Mouse (Mus musculus): ENCODE measurements around the gene Arf3. TPM values are rescaled to one million over a fixed set of nuclear protein-coding genes. Genes with fewer than 3 reads are reported as not detected.

Arf3 gene
- polyA plus RNA-seq, 1 experiment from 2014 or later, result 22.8 TPM

DNA sequence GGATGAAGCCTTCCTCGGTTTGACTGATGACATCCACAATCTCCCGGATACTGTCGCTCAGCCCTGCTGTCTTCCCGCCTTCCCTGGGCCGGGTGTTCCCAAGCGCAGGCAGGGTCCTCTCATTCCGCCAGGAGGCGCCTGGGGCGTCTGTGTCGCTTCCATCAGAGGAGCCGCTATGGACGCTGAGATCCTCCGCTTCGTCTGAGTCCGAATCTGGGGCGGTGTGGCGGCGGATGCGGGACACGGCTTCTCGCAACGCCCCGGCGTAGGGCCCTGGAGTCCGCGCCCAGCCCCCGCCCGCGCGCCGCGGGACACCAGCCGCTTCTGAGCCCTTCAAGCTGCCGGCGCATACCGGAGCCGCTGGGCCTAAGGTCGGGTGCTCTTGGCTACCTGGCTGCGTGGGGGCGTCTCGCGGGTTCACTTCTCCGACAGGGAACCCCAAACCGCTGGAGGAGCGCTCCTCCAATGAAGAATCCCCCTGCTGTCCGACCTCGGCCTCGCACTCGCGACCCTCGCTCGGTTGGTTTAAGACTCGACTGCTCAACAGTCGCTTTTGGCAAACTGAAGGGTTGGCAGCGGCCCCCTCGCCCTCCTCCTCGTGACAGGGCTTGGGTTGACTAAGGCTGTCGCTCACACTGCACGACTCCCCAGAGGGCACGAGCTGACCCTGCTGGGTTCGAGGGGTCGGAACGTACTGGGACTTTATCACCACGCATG is 42.5 kb upstream of the Arf3 start:
- H3K9me3 ChIP-seq (replicated peaks; ENCODE audit: control insufficient read depth, low read length), result no peaks in the 10 kb centered on the region
- H3K27ac ChIP-seq (ENCODE audit: low read depth, low read length), result no peak overlapping the region
- H3K4me1 ChIP-seq (ENCODE audit: control insufficient read depth, insufficient read depth, low read length), result peaks cover 51% of the 10 kb centered on the region
- 1% methylated on average over 64 of the region's 64 CpGs for WGBS (ENCODE audit: insufficient replicate concordance)
- ATAC-seq (replicated peaks; ENCODE audit: insufficient number of reproducible peaks, low FRiP score, low TSS enrichment), result peak; percentile 24; the same call in 1 of the 2 replicates
- peak overlapping the region; percentile 41 for H3K4me3 ChIP-seq (ENCODE audit: low read depth, low read length)
- H3K36me3 ChIP-seq (ENCODE audit: control insufficient read depth, insufficient read depth, low read length), result no peaks in the 10 kb centered on the region
- H3K27me3 ChIP-seq (ENCODE audit: control insufficient read depth, insufficient read depth, low read length), result peaks cover 96% of the 10 kb centered on the region
- H3K4me2 ChIP-seq, result peak overlapping the region; percentile 74
- H3K9ac ChIP-seq (ENCODE audit: low read depth, low read length), result peak overlapping the region; percentile 50

DNA sequence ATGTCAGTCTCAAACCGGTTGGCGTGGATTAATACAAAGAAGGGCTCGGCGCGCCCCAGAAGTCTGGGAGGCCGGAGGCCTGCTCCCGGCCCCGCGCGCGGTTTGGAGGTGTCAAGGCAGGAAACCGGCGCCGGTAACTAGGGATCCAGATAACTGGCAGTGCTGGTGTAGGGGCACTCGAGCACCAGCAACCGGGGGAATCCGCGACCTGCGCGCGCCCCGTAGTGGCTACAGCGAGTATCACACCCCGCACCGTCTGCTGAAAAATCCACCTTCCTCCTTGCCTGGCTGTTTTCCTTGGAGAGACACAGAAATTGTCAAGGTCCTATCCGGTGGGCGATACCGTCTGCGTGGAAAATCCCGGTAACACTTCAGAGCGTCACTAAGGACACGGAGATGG is 41.0 kb upstream of the Arf3 start:
- WGBS (ENCODE audit: insufficient replicate concordance), result under 1% methylated on average over 32 of the region's 32 CpGs
- Histone ChIP-seq H3K4me3 (ENCODE audit: low read depth, low read length) (no peak overlapping the region), H3K9me3 (replicated peaks; ENCODE audit: control insufficient read depth, low read length) (no peaks in the 10 kb centered on the region), H3K27me3 (ENCODE audit: control insufficient read depth, insufficient read depth, low read length) (peaks cover 99% of the 10 kb centered on the region), H3K36me3 (ENCODE audit: control insufficient read depth, insufficient read depth, low read length) (no peaks in the 10 kb centered on the region), H3K9ac (ENCODE audit: low read depth, low read length) (no peak overlapping the region), H3K27ac (ENCODE audit: low read depth, low read length) (no peak overlapping the region), H3K4me1 (ENCODE audit: control insufficient read depth, insufficient read depth, low read length) (peaks cover 44% of the 10 kb centered on the region), H3K4me2 (peak overlapping the region; percentile 58)
- no peak for ATAC-seq (replicated peaks; ENCODE audit: insufficient number of reproducible peaks, low FRiP score, low TSS enrichment)

DNA sequence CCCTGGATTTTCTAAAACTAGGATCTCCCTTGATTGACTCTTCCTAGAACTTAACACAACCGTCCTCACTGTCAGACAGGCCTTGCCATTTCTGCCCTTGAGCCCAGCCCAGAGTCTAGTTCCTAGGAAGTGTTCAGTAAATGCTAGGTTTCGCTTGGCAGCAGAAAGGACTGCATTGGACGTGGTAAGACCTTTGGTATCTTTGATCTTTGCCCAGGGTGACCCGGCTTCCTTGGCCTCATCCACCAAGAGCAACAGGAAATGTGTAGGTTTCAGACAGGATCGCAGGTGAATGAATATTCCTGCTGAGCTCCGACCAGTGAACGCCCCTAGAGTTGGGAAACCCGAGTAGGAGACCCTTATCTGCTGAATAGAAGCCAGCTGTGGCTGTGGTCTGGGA is 39.9 kb upstream of the Arf3 start:
- WGBS (ENCODE audit: insufficient replicate concordance), result 1% methylated on average over 8 of the region's 8 CpGs
- peaks cover 35% of the 10 kb centered on the region for H3K4me1 ChIP-seq (ENCODE audit: control insufficient read depth, insufficient read depth, low read length)
- peaks cover 99% of the 10 kb centered on the region for H3K27me3 ChIP-seq (ENCODE audit: control insufficient read depth, insufficient read depth, low read length)
- no peak for ATAC-seq (replicated peaks; ENCODE audit: insufficient number of reproducible peaks, low FRiP score, low TSS enrichment)
- no peak overlapping the region for H3K27ac ChIP-seq (ENCODE audit: low read depth, low read length)
- H3K4me3 ChIP-seq (ENCODE audit: low read depth, low read length), result no peak overlapping the region
- H3K4me2 ChIP-seq, result no peak overlapping the region
- H3K9ac ChIP-seq (ENCODE audit: low read depth, low read length), result no peak overlapping the region
- H3K36me3 ChIP-seq (ENCODE audit: control insufficient read depth, insufficient read depth, low read length), result no peaks in the 10 kb centered on the region
- H3K9me3 ChIP-seq (replicated peaks; ENCODE audit: control insufficient read depth, low read length), result no peaks in the 10 kb centered on the region

DNA sequence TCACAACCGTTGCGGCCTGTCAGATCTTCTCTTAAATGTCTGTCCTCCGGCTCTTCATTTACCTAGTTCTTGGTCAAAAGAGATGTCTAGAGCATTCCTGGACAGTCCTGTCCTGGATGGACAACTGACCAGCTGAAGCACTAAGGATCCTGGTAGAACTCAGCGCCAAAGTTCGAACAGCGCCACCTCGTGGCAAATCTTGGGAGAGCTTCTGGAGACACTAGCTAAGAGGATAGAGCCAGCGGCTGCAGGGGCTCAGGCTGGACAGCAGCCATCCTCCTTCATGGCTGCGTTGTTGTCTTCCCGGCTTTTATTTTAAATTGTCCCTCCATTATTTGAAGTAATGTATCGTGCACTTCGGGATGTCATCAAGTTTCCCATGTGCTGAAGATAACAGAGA is 36.4 kb upstream of the Arf3 start:
- Histone ChIP-seq H3K9me3 (replicated peaks; ENCODE audit: control insufficient read depth, low read length) (no peaks in the 10 kb centered on the region), H3K4me3 (ENCODE audit: low read depth, low read length) (no peak overlapping the region), H3K36me3 (ENCODE audit: control insufficient read depth, insufficient read depth, low read length) (no peaks in the 10 kb centered on the region), H3K27me3 (ENCODE audit: control insufficient read depth, insufficient read depth, low read length) (peaks cover 99% of the 10 kb centered on the region), H3K4me1 (ENCODE audit: control insufficient read depth, insufficient read depth, low read length) (peaks cover 17% of the 10 kb centered on the region; the same call in 1 of the 2 replicates), H3K4me2 (no peak overlapping the region), H3K27ac (ENCODE audit: low read depth, low read length) (no peak overlapping the region), H3K9ac (ENCODE audit: low read depth, low read length) (no peak overlapping the region)
- ATAC-seq (replicated peaks; ENCODE audit: insufficient number of reproducible peaks, low FRiP score, low TSS enrichment), result no peak
- WGBS (ENCODE audit: insufficient replicate concordance), result 9% methylated on average over 12 of the region's 12 CpGs

DNA sequence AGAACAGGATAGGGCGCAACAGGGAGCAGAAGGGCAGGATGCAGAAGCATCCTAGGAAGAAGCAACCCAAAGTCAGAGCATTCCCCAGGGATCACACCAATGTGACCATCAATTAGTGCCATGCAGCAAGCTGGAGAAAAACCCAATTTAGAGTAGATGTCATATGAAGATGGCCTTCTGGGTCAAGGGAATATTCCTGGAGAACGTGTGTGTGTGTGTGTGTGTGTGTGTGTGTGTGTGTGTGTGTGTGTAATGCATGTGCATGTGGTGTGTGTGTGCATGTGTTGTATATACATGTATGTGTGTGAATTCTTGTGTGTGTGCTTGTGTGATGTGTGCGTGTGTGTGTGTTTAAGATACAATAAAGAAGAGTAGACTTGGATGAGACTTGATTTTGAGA is 35.9 kb upstream of the Arf3 start:
- 43% methylated on average over 3 of the region's 3 CpGs for WGBS (ENCODE audit: insufficient replicate concordance)

DNA sequence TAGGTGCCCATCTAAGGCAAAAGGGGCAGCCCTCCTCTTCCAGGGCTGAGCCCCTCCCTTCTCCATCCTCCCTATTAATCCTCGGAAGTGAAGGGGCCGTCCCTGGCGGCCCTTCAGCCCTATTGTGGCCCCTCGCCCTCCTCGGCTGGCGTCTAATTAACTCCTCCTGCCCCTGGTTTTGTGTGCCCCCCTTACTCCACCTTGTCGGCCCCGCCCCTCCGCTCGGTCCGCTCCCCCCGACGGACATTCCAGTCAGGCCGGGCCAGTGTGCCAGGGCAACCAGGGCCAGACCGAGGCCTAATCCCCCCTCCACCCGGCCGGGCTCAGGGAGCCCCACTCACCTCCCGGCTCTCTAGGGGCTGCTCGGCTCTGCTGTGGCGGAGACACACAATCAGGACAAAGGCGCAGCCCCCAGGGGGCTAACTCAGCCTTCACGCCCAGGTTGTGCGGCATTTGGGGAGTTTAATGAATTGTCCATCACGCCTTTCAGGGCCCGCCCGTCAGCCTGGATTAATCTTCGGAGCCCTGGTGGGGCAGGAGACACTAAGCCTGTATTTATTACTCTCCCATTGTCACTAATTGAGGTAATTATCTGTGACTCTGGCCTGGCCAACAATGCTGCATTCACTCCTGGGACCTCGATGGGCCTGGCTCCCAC is 35.0 kb upstream of the Arf3 start:
- H3K9ac ChIP-seq (ENCODE audit: low read depth, low read length), result no peak overlapping the region

More for the DNA sequence above, 35.9 kb upstream of the Arf3 start:
- H3K27me3 ChIP-seq (ENCODE audit: control insufficient read depth, insufficient read depth, low read length), result peaks cover 99% of the 10 kb centered on the region
- H3K4me2 ChIP-seq, result no peak overlapping the region
- H3K9ac ChIP-seq (ENCODE audit: low read depth, low read length), result no peak overlapping the region
- no peak overlapping the region for H3K27ac ChIP-seq (ENCODE audit: low read depth, low read length)
- no peaks in the 10 kb centered on the region for H3K36me3 ChIP-seq (ENCODE audit: control insufficient read depth, insufficient read depth, low read length)
- no peak overlapping the region for H3K4me3 ChIP-seq (ENCODE audit: low read depth, low read length)
- peaks cover 16% of the 10 kb centered on the region; the same call in 1 of the 2 replicates for H3K4me1 ChIP-seq (ENCODE audit: control insufficient read depth, insufficient read depth, low read length)
- no peaks in the 10 kb centered on the region for H3K9me3 ChIP-seq (replicated peaks; ENCODE audit: control insufficient read depth, low read length)
- ATAC-seq (replicated peaks; ENCODE audit: insufficient number of reproducible peaks, low FRiP score, low TSS enrichment), result no peak

DNA sequence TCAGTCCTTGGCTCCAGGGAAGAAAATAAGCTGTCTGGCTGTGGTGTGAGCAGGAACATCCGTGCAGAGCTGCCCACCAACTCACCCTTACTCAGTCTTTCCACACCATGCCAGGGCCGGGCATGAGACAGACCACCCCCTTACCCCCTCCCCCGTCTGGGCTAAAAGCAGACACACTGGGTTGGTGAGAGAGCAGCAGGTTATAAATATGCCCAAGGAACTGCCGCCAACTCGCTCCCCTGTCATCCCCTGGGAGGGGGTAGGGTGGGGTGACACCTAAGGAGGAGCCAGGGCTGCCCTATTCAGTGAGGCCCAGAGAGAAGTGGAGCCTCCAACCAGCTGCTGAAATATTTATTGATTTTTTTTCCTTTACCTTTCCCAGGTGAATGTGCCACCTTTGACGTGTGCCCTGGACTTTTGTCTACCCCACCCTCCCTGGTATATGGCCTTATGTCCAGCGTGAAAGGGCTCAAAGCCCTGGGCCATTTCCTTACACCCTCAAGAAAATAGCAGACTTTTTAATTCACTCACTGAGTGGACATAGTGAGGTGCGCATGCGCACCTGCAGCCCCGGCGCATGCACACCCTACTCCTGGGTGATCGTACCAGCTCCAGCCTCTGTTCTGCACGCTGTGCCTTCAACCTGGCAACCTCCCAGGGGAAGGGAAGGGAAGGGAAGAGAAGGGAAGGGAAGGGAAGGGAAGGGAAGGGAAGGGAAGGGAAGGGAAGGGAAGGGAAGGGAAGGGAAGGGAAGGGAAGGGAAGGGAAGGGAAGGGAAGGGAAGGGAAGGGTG is 34.0 kb upstream of the Arf3 start:
- 8% methylated on average over 13 of the region's 13 CpGs for WGBS (ENCODE audit: insufficient replicate concordance)
- no peak for ATAC-seq (replicated peaks; ENCODE audit: insufficient number of reproducible peaks, low FRiP score, low TSS enrichment)
- peaks cover 13% of the 10 kb centered on the region; the same call in 1 of the 2 replicates for H3K4me1 ChIP-seq (ENCODE audit: control insufficient read depth, insufficient read depth, low read length)
- no peak overlapping the region for H3K27ac ChIP-seq (ENCODE audit: low read depth, low read length)
- no peaks in the 10 kb centered on the region for H3K36me3 ChIP-seq (ENCODE audit: control insufficient read depth, insufficient read depth, low read length)
- peaks cover 100% of the 10 kb centered on the region for H3K27me3 ChIP-seq (ENCODE audit: control insufficient read depth, insufficient read depth, low read length)
- H3K4me3 ChIP-seq (ENCODE audit: low read depth, low read length), result no peak overlapping the region
- no peak overlapping the region for H3K9ac ChIP-seq (ENCODE audit: low read depth, low read length)
- H3K4me2 ChIP-seq, result no peak overlapping the region; the same call in 1 of the 2 replicates
- no peaks in the 10 kb centered on the region for H3K9me3 ChIP-seq (replicated peaks; ENCODE audit: control insufficient read depth, low read length)

More for the DNA sequence above, 35.0 kb upstream of the Arf3 start:
- 2% methylated on average over 28 of the region's 28 CpGs for WGBS (ENCODE audit: insufficient replicate concordance)
- ATAC-seq (replicated peaks; ENCODE audit: insufficient number of reproducible peaks, low FRiP score, low TSS enrichment), result peak; percentile 39; the same call in 1 of the 2 replicates
- Histone ChIP-seq H3K4me3 (ENCODE audit: low read depth, low read length) (no peak overlapping the region), H3K9me3 (replicated peaks; ENCODE audit: control insufficient read depth, low read length) (no peaks in the 10 kb centered on the region), H3K4me2 (no peak overlapping the region), H3K36me3 (ENCODE audit: control insufficient read depth, insufficient read depth, low read length) (no peaks in the 10 kb centered on the region), H3K27me3 (ENCODE audit: control insufficient read depth, insufficient read depth, low read length) (peaks cover 99% of the 10 kb centered on the region), H3K27ac (ENCODE audit: low read depth, low read length) (no peak overlapping the region), H3K4me1 (ENCODE audit: control insufficient read depth, insufficient read depth, low read length) (peaks cover 10% of the 10 kb centered on the region; the same call in 1 of the 2 replicates)

DNA sequence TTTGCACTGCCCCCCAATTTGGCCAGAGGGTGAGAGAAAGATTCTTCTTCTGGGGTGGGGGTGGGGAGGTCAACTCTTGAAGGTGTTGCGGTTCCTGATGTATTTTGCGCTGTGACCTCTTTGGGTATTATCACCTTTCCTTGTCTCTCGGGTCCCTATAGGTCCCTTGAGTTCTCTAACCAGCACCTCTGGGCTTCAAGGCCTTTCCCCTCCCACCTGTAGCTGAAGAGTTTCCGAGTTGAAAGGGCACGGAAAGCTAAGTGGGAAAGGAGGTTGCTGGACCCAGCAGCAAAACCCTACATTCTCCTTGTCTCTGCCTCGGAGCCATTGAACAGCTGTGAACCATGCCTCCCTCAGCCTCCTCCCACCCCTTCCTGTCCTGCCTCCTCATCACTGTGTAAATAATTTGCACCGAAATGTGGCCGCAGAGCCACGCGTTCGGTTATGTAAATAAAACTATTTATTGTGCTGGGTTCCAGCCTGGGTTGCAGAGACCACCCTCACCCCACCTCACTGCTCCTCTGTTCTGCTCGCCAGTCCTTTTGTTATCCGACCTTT is 30.2 kb upstream of the Arf3 start:
- no peak overlapping the region for H3K4me3 ChIP-seq (ENCODE audit: low read depth, low read length)
- H3K27me3 ChIP-seq (ENCODE audit: control insufficient read depth, insufficient read depth, low read length), result peaks cover 100% of the 10 kb centered on the region
- H3K36me3 ChIP-seq (ENCODE audit: control insufficient read depth, insufficient read depth, low read length), result no peaks in the 10 kb centered on the region
- H3K9ac ChIP-seq (ENCODE audit: low read depth, low read length), result no peak overlapping the region
- no peak overlapping the region for H3K4me2 ChIP-seq
- 4% methylated on average over 13 of the region's 13 CpGs for WGBS (ENCODE audit: insufficient replicate concordance)
- ATAC-seq (replicated peaks; ENCODE audit: insufficient number of reproducible peaks, low FRiP score, low TSS enrichment), result no peak
- H3K4me1 ChIP-seq (ENCODE audit: control insufficient read depth, insufficient read depth, low read length), result peaks cover 19% of the 10 kb centered on the region
- H3K9me3 ChIP-seq (replicated peaks; ENCODE audit: control insufficient read depth, low read length), result no peaks in the 10 kb centered on the region
- no peak overlapping the region for H3K27ac ChIP-seq (ENCODE audit: low read depth, low read length)
